Mouse (Mus musculus): ENCODE data around the gene Neurl1a. TPM values are rescaled to one million over a fixed set of nuclear protein-coding genes. Genes with fewer than 3 reads are reported as not detected.
"Not testable (repeated sequence)": the region's sequence is repeated elsewhere in the genome, so short reads cannot be mapped to it uniquely, and the experiment has no call there.

Neurl1a gene
- 5.5 and 6.0 TPM in 2 replicates for polyA plus RNA-seq (2015; fragmentation: Nextera tagmentation; extraction: Ambion mirVana)

DNA sequence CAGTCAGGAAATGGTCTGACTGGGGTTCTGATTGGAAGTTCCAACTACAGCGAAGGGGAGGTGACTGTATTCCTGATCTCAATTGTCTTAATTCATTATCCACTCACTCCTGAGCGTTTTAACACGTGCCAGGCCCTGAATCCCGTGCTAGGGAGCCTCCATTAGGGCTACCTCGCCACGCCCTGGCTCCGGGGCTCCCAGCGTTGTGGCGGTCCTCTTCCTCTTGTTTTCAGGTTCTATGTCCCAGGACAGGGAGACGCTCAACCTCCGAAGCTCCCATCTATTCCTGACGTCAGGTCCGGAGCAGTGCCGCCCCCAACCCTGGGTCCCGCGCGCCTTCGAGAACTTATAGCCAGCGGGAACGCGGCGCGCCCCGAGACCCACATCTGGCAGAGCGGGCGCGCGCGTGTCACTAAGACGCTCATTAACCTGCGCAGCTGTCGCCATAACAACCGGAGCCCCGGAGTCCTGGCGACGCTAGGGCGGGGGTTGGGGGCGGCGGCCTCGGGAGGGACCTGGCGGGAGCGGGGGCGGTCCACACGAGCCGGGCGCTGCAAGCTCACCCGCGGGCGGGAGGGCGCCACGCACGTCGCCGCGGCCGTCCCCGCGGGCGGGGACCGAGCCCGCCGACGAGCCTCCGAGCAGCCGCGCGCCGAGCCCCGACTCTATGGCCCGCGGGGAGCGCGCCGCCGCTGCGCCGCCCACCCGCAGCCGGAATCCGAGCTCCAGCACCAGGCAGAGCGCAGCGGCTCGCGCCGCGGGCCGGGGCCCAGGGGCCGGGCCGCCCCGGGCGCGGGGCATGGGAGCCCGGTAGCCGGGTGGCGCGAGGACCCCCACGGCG is at the start of gene Neurl1a:
Gene Neurl1a (plus strand): TSS at position 390 of the 841 bp plus-strand sequence.
- no peaks in the 10 kb centered on the region for H3K36me3 ChIP-seq (ENCODE audit: insufficient read depth, low read length)
- H3K9me3 ChIP-seq (ENCODE audit: low read length) = peaks cover 4% of the 10 kb centered on the region; the same call in 1 of the 2 replicates
- H3K9ac ChIP-seq (replicated peaks; ENCODE audit: low read length) = peak within 1 kb of the TSS; percentile 72
- peak; percentile 59 for ATAC-seq (ENCODE audit: low FRiP score, low TSS enrichment)
- peak within 1 kb of the TSS; percentile 70 for H3K4me3 ChIP-seq (ENCODE audit: low read length)
- peaks cover 11% of the 10 kb centered on the region; the same call in 1 of the 2 replicates for H3K4me1 ChIP-seq (ENCODE audit: insufficient read depth, low read length)
- peak within 1 kb of the TSS; percentile 100 for H3K4me2 ChIP-seq (replicated peaks; ENCODE audit: low read depth, low read length)
- under 1% methylated on average over 85 of the region's 98 CpGs for WGBS
- peaks cover 23% of the 10 kb centered on the region for H3K27me3 ChIP-seq (ENCODE audit: insufficient read depth, low read length)
- H3K27ac ChIP-seq (ENCODE audit: low read length) = no peak within 1 kb of the TSS

DNA sequence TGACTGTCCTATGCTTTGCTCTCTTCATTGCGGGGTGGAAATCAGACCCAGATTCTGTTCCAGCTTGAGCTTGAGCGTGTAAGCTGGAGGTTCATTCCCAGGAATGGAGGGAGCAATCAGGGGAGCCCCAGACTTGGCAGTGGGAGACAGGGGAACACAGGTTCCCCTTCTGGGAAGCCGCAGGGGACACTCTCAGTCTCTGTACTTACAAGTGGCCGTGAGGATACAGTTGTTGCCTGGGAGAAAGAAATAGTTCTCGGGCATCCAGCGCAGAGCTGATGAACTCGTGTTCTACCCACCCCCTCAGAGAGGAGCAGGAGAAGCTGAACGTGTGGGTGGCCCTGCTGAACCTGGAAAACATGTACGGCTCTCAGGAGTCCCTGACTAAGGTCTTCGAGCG is 49.8 kb upstream of the Neurl1a start:
- H3K27me3 ChIP-seq (ENCODE audit: insufficient read depth, low read length) = no peaks in the 10 kb centered on the region
- no peaks in the 10 kb centered on the region for H3K4me1 ChIP-seq (ENCODE audit: insufficient read depth, low read length)
- no peak overlapping the region for H3K27ac ChIP-seq (ENCODE audit: low read length)
- no peak overlapping the region for H3K4me3 ChIP-seq (ENCODE audit: low read length)
- H3K36me3 ChIP-seq (ENCODE audit: insufficient read depth, low read length) = peaks cover 77% of the 10 kb centered on the region
- no peaks in the 10 kb centered on the region for H3K9me3 ChIP-seq (ENCODE audit: low read length)
- no peak overlapping the region for H3K9ac ChIP-seq (replicated peaks; ENCODE audit: low read length)
- H3K4me2 ChIP-seq (replicated peaks; ENCODE audit: low read depth, low read length) = no peak overlapping the region
- no peak for ATAC-seq (ENCODE audit: low FRiP score, low TSS enrichment)
- WGBS = 88% methylated on average over 11 of the region's 11 CpGs

DNA sequence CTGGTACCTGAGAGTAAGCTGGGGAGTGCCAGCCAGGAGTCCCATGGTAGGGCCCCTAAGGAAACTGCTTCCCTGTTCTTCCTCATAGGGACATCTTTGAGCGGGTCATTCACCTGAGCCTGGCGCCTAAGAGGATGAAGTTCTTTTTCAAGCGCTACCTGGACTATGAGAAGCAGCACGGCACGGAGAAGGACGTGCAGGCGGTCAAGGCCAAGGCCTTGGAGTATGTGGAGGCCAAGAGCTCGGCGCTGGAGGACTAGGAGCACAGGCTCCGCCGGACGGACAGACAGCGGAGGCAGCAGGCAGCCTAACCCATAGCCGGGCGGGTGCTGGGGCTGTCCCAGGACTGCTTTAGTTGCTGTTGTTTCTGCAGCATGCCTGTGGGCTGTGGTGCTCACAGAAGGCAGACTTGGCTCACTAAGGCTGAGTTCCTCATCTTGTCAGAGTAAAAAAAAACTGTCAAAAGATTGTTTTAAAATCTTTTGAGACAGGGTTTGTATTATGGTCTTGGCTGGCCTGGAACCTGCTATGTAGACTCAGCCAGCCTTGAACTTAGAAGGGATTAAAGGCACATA is 48.0 kb upstream of the Neurl1a start:
- H3K27me3 ChIP-seq (ENCODE audit: insufficient read depth, low read length) = no peaks in the 10 kb centered on the region
- H3K36me3 ChIP-seq (ENCODE audit: insufficient read depth, low read length) = peaks cover 72% of the 10 kb centered on the region
- no peak for ATAC-seq (ENCODE audit: low FRiP score, low TSS enrichment)
- H3K9ac ChIP-seq (replicated peaks; ENCODE audit: low read length) = no peak overlapping the region
- no peak overlapping the region for H3K4me3 ChIP-seq (ENCODE audit: low read length)
- H3K4me2 ChIP-seq (replicated peaks; ENCODE audit: low read depth, low read length) = no peak overlapping the region
- H3K4me1 ChIP-seq (ENCODE audit: insufficient read depth, low read length) = no peaks in the 10 kb centered on the region
- no peak overlapping the region for H3K27ac ChIP-seq (ENCODE audit: low read length)
- 94% methylated on average over 15 of the region's 15 CpGs for WGBS
- no peaks in the 10 kb centered on the region for H3K9me3 ChIP-seq (ENCODE audit: low read length)

DNA sequence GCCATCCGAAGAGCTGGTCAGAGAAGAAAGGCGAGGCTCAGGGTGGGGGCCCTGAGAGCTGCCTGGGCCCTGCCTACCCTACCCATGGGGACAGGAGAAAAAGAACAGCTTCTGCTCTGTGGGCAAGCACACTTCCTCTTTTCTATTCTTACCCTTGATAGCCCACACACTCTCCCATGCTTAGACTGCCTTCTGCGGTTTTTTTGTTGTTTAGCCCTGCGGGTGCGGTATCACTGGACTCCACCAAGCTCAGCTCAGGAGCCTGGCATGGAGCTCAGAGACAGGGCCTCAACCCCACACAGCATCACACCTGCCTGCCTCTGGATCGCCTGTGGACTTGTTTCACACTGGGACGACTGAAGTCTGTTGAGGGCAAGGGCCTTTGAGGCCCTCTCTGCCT is 45.5 kb upstream of the Neurl1a start:
- no peak overlapping the region for H3K4me3 ChIP-seq (ENCODE audit: low read length)
- H3K27ac ChIP-seq (ENCODE audit: low read length) = no peak overlapping the region
- ATAC-seq (ENCODE audit: low FRiP score, low TSS enrichment) = no peak
- WGBS = 87% methylated on average over 7 of the region's 7 CpGs
- H3K27me3 ChIP-seq (ENCODE audit: insufficient read depth, low read length) = no peaks in the 10 kb centered on the region
- H3K9ac ChIP-seq (replicated peaks; ENCODE audit: low read length) = no peak overlapping the region
- peaks cover 50% of the 10 kb centered on the region for H3K36me3 ChIP-seq (ENCODE audit: insufficient read depth, low read length)
- H3K4me2 ChIP-seq (replicated peaks; ENCODE audit: low read depth, low read length) = no peak overlapping the region
- peaks cover 15% of the 10 kb centered on the region for H3K4me1 ChIP-seq (ENCODE audit: insufficient read depth, low read length)
- no peaks in the 10 kb centered on the region for H3K9me3 ChIP-seq (ENCODE audit: low read length)

DNA sequence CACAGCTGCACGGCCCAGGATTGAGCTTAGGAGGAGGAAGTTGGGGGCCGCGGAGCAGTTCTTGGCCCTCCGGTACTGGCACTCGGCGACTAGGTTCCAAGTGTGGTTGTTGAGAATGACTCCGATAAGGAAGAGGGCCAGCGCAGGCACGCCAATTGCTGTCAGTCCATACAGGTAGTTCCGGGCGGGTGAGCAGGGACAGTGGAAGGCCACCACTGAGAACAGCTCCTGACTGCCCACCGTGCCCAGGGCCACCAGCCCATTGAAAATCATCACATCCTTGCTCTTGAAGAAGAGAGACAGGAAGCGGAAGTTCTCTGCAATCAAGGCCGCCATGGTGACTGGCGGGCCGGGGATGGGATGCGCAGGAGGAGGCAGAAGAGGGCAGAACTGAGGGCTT is 43.1 kb upstream of the Neurl1a start:
- no peak overlapping the region for H3K4me2 ChIP-seq (replicated peaks; ENCODE audit: low read depth, low read length)
- no peak overlapping the region for H3K4me3 ChIP-seq (ENCODE audit: low read length)
- H3K4me1 ChIP-seq (ENCODE audit: insufficient read depth, low read length) = peaks cover 21% of the 10 kb centered on the region
- H3K9ac ChIP-seq (replicated peaks; ENCODE audit: low read length) = no peak overlapping the region
- no peak for ATAC-seq (ENCODE audit: low FRiP score, low TSS enrichment)
- no peaks in the 10 kb centered on the region for H3K9me3 ChIP-seq (ENCODE audit: low read length)
- H3K36me3 ChIP-seq (ENCODE audit: insufficient read depth, low read length) = peaks cover 26% of the 10 kb centered on the region
- no peak overlapping the region for H3K27ac ChIP-seq (ENCODE audit: low read length)
- no peaks in the 10 kb centered on the region for H3K27me3 ChIP-seq (ENCODE audit: insufficient read depth, low read length)
- 91% methylated on average over 17 of the region's 17 CpGs for WGBS

DNA sequence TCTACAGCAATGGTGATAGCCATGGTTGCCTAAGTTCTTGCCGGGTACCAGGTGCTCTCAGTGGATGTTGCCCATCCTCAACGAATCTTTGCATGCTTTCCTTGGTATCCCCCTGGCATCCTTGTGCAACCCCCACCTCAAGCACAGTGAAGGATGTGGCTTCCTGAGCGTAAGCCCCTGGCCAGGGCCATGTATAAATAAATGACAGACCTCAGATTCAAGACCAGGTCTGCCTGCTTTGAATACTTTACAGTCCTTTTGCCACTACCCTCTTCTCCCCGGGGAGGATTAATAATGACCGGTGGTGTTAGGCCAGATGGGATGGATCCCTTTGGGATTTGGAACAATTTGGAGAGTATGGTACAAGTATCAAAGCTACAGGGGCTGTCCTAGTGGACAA is 42.5 kb upstream of the Neurl1a start:
- ATAC-seq (ENCODE audit: low FRiP score, low TSS enrichment) = no peak
- H3K36me3 ChIP-seq (ENCODE audit: insufficient read depth, low read length) = peaks cover 20% of the 10 kb centered on the region
- H3K9me3 ChIP-seq (ENCODE audit: low read length) = no peaks in the 10 kb centered on the region
- no peak overlapping the region for H3K4me3 ChIP-seq (ENCODE audit: low read length)
- H3K4me1 ChIP-seq (ENCODE audit: insufficient read depth, low read length) = peaks cover 21% of the 10 kb centered on the region
- H3K27ac ChIP-seq (ENCODE audit: low read length) = no peak overlapping the region
- 84% methylated on average over 5 of the region's 5 CpGs for WGBS
- H3K27me3 ChIP-seq (ENCODE audit: insufficient read depth, low read length) = no peaks in the 10 kb centered on the region
- no peak overlapping the region for H3K9ac ChIP-seq (replicated peaks; ENCODE audit: low read length)
- H3K4me2 ChIP-seq (replicated peaks; ENCODE audit: low read depth, low read length) = no peak overlapping the region

DNA sequence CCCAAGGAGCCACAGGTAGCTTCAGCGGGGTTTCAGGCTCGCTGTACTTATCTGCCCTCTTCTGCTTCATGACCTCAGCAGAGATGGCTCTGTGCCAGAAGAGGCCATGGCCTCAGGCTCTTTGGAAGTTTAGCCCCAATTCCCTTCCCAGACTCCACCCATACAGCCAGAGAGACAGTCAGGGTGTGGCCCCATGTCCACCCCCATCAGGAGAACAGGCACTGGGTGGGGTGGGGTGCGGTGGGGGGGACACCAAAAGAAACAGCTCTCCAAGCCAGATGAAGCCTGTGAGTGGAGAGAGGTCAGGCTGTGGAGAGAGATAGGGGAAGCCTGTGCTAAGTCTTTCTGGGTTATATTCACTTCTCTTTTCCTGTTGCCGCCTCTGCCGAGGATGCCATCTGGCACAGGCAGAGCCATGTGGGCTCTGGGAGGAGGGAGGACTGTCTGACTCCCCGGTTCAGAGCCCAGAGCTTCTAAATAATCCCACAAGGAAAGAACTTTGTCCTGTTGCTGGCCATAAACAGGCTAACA is 41.5 kb upstream of the Neurl1a start:
- Histone ChIP-seq H3K36me3 (ENCODE audit: insufficient read depth, low read length) (peaks cover 12% of the 10 kb centered on the region; the same call in 1 of the 2 replicates), H3K4me1 (ENCODE audit: insufficient read depth, low read length) (peaks cover 21% of the 10 kb centered on the region), H3K4me2 (replicated peaks; ENCODE audit: low read depth, low read length) (peak overlapping the region; percentile 74), H3K27ac (ENCODE audit: low read length) (peak overlapping the region; percentile 88), H3K9me3 (ENCODE audit: low read length) (no peaks in the 10 kb centered on the region), H3K9ac (replicated peaks; ENCODE audit: low read length) (peak overlapping the region; percentile 78), H3K4me3 (ENCODE audit: low read length) (peak overlapping the region; percentile 54), H3K27me3 (ENCODE audit: insufficient read depth, low read length) (no peaks in the 10 kb centered on the region)
- no peak for ATAC-seq (ENCODE audit: low FRiP score, low TSS enrichment)
- WGBS = 20% methylated on average over 6 of the region's 6 CpGs

DNA sequence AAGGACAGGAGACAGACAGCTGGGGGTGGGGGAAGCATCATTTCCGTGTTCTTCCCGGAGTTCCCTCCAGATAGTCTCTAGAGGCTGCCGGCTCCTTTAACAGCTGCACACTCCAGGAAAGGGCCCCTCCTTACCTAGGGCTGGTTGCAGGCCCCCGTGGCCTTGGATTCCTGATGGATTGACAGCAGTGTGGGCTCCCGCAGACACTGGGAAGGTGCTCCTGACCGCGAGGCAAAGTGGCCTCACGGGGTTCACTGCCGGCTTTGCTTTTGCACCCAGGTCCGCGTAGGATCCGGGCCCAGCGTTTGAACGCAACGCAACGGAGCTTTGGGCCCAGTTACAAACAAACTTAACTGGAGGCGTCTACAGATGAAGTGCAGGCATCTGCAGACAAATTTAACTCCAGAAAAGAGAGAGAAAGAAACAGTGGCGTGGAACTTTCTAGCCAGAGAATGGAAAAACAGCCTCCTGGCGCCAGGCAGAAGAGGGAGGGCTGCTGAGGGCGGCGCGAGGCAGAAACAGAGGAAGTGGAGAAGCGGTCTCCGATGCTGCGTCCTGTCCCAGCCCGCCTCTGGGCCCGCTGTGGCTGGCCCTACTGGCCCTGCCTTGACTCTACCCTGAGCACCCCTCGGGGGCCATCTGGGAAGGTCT is 40.7 kb upstream of the Neurl1a start, which contains the start of gene Calhm2:
Gene Calhm2 (minus strand): TSS at position 524 of the 651 bp plus-strand sequence.
- Histone ChIP-seq H3K4me1 (ENCODE audit: insufficient read depth, low read length) (peaks cover 21% of the 10 kb centered on the region), H3K36me3 (ENCODE audit: insufficient read depth, low read length) (peaks cover 7% of the 10 kb centered on the region; the same call in 1 of the 2 replicates), H3K4me3 (ENCODE audit: low read length) (peak within 1 kb of the TSS; percentile 54), H3K27me3 (ENCODE audit: insufficient read depth, low read length) (no peaks in the 10 kb centered on the region), H3K27ac (ENCODE audit: low read length) (peak within 1 kb of the TSS; percentile 88), H3K9ac (replicated peaks; ENCODE audit: low read length) (peak within 1 kb of the TSS; percentile 78), H3K9me3 (ENCODE audit: low read length) (no peaks in the 10 kb centered on the region), H3K4me2 (replicated peaks; ENCODE audit: low read depth, low read length) (peak within 1 kb of the TSS; percentile 74)
- WGBS = 8% methylated on average over 28 of the region's 28 CpGs
- peak; percentile 64 for ATAC-seq (ENCODE audit: low FRiP score, low TSS enrichment)

DNA sequence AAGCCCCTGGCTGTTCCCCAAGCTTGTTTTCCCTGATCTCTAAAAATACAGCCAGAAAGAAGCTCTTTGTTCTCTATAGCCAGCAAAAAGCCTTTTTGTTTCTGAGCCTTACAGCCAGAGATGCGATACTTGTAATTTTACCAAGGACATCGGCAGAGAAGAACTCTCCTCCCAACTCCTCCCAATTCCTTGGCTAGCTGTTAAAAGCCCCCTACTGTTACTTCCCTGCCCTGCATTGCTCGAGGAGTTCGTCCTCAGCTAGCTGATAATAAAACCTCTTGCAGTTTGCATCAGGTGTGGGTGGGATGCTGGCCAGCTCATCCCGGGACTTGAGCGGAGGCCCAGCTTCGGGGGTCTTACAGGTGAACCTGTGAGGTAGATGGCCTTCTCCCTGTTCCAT is 39.0 kb upstream of the Neurl1a start:
- not testable (repeated sequence) for H3K4me3 ChIP-seq (ENCODE audit: low read length); H3K9me3 ChIP-seq (ENCODE audit: low read length); H3K27ac ChIP-seq (ENCODE audit: low read length); H3K36me3 ChIP-seq (ENCODE audit: insufficient read depth, low read length); ATAC-seq (ENCODE audit: low FRiP score, low TSS enrichment); H3K4me2 ChIP-seq (replicated peaks; ENCODE audit: low read depth, low read length); H3K27me3 ChIP-seq (ENCODE audit: insufficient read depth, low read length); H3K9ac ChIP-seq (replicated peaks; ENCODE audit: low read length)
- peaks cover 21% of the 10 kb centered on the region for H3K4me1 ChIP-seq (ENCODE audit: insufficient read depth, low read length)
- WGBS = 27% methylated on average over 7 of the region's 7 CpGs

Data from kidney, embryonic 16.5 days (tissue).